Mouse (Mus musculus): ENCODE results near the gene Gm28047. TPM values are rescaled to one million over a fixed set of nuclear protein-coding genes. Genes with fewer than 3 reads are reported as not detected.

The Gm28047 gene
- polyA plus RNA-seq, 1 experiment from 2014 or later, result not detected

- no peak for ATAC-seq (ENCODE audit: low FRiP score, low read depth)
- H3K9me3 ChIP-seq, result no peaks in the 10 kb centered on the region
- H3K27ac ChIP-seq (replicated peaks), result peak overlapping the region; percentile 97
- peaks cover 35% of the 10 kb centered on the region for H3K4me1 ChIP-seq
- H3K27me3 ChIP-seq, result no peaks in the 10 kb centered on the region
- peaks cover 29% of the 10 kb centered on the region for H3K36me3 ChIP-seq
- 25% methylated on average over 9 of the region's 9 CpGs for WGBS
- H3K4me3 ChIP-seq, result peak overlapping the region; percentile 71
- peak overlapping the region; percentile 92 for H3K4me2 ChIP-seq (replicated peaks)
- H3K9ac ChIP-seq (replicated peaks), result peak overlapping the region; percentile 75
Observed at GRCm38 (mm10) chr15:102518859-102519201, 106.0 kb downstream of the Gm28047 start.

- H3K9me3 ChIP-seq, result no peaks in the 10 kb centered on the region
- ATAC-seq (ENCODE audit: low FRiP score, low read depth), result peak; percentile 89
- no peaks in the 10 kb centered on the region for H3K27me3 ChIP-seq
- peak within 1 kb of the TSS; percentile 79 for H3K9ac ChIP-seq (replicated peaks)
- peak within 1 kb of the TSS; percentile 97 for H3K27ac ChIP-seq (replicated peaks)
- H3K4me2 ChIP-seq (replicated peaks), result peak within 1 kb of the TSS; percentile 92
- peak within 1 kb of the TSS; percentile 71 for H3K4me3 ChIP-seq
- H3K36me3 ChIP-seq, result peaks cover 25% of the 10 kb centered on the region
- peaks cover 37% of the 10 kb centered on the region for H3K4me1 ChIP-seq
- WGBS, result under 1% methylated on average over 60 of the region's 60 CpGs
Observed at GRCm38 (mm10) chr15:102517976-102518858, 106.7 kb downstream of the Gm28047 start, which contains the start of gene Tarbp2. Gene Tarbp2 (plus strand): TSS chr15:102518192.

- H3K4me2 ChIP-seq (replicated peaks), result peak overlapping the region; percentile 92
- H3K9ac ChIP-seq (replicated peaks), result peak overlapping the region; percentile 79
- peaks cover 43% of the 10 kb centered on the region for H3K4me1 ChIP-seq
- peak overlapping the region; percentile 71 for H3K4me3 ChIP-seq
- H3K36me3 ChIP-seq, result peaks cover 21% of the 10 kb centered on the region
- ATAC-seq (ENCODE audit: low FRiP score, low read depth), result no peak
- WGBS, result 0% methylated on average over 10 of the region's 10 CpGs
- H3K27ac ChIP-seq (replicated peaks), result peak overlapping the region; percentile 91
- no peaks in the 10 kb centered on the region for H3K9me3 ChIP-seq
- no peaks in the 10 kb centered on the region for H3K27me3 ChIP-seq
Observed at GRCm38 (mm10) chr15:102517631-102517975, 107.3 kb downstream of the Gm28047 start.

GRCm38 (mm10) chr15:102516728-102517404 lies 108.0 kb downstream of the Gm28047 start, which contains the start of gene Map3k12:
Gene Map3k12 (minus strand): TSS chr15:102517064.
- H3K4me1 ChIP-seq, result peaks cover 50% of the 10 kb centered on the region
- H3K27ac ChIP-seq (replicated peaks), result peak within 1 kb of the TSS; percentile 97
- H3K27me3 ChIP-seq, result no peaks in the 10 kb centered on the region
- peak within 1 kb of the TSS; percentile 92 for H3K4me2 ChIP-seq (replicated peaks)
- H3K9me3 ChIP-seq, result no peaks in the 10 kb centered on the region
- peaks cover 14% of the 10 kb centered on the region for H3K36me3 ChIP-seq
- H3K4me3 ChIP-seq, result peak within 1 kb of the TSS; percentile 71
- peak; percentile 25 for ATAC-seq (ENCODE audit: low FRiP score, low read depth)
- H3K9ac ChIP-seq (replicated peaks), result peak within 1 kb of the TSS; percentile 79
- under 1% methylated on average over 43 of the region's 43 CpGs for WGBS

- Histone ChIP-seq H3K27ac (replicated peaks) (peak overlapping the region; percentile 91), H3K4me1 (peaks cover 56% of the 10 kb centered on the region), H3K4me3 (peak overlapping the region; percentile 71), H3K9ac (replicated peaks) (peak overlapping the region; percentile 79), H3K27me3 (no peaks in the 10 kb centered on the region), H3K36me3 (peaks cover 8% of the 10 kb centered on the region), H3K9me3 (no peaks in the 10 kb centered on the region), H3K4me2 (replicated peaks) (peak overlapping the region; percentile 92)
- no peak; the same call in 1 of the 2 replicates for ATAC-seq (ENCODE audit: low FRiP score, low read depth)
- WGBS, result under 1% methylated on average over 12 of the region's 12 CpGs
Observed at GRCm38 (mm10) chr15:102516293-102516692, 108.6 kb downstream of the Gm28047 start.

GRCm38 (mm10) chr15:102515791-102516190 lies 109.1 kb downstream of the Gm28047 start:
- Histone ChIP-seq H3K36me3 (peaks cover 3% of the 10 kb centered on the region; the same call in 1 of the 2 replicates), H3K27ac (replicated peaks) (peak overlapping the region; percentile 91), H3K9ac (replicated peaks) (peak overlapping the region; percentile 79), H3K4me3 (peak overlapping the region; percentile 71), H3K27me3 (no peaks in the 10 kb centered on the region), H3K4me1 (peaks cover 61% of the 10 kb centered on the region), H3K9me3 (no peaks in the 10 kb centered on the region), H3K4me2 (replicated peaks) (peak overlapping the region; percentile 92)
- no peak for ATAC-seq (ENCODE audit: low FRiP score, low read depth)
- WGBS, result 41% methylated on average over 4 of the region's 4 CpGs

GRCm38 (mm10) chr15:102515261-102515660 lies 109.6 kb downstream of the Gm28047 start:
- H3K36me3 ChIP-seq, result no peaks in the 10 kb centered on the region
- H3K4me3 ChIP-seq, result peak overlapping the region; percentile 71
- no peak overlapping the region for H3K27ac ChIP-seq (replicated peaks)
- peaks cover 63% of the 10 kb centered on the region for H3K4me1 ChIP-seq
- H3K9me3 ChIP-seq, result no peaks in the 10 kb centered on the region
- peak overlapping the region; percentile 92 for H3K4me2 ChIP-seq (replicated peaks)
- H3K27me3 ChIP-seq, result no peaks in the 10 kb centered on the region
- WGBS, result 90% methylated on average over 2 of the region's 2 CpGs
- H3K9ac ChIP-seq (replicated peaks), result no peak overlapping the region
- no peak for ATAC-seq (ENCODE audit: low FRiP score, low read depth)

GRCm38 (mm10) chr15:102513004-102513403 lies 111.9 kb downstream of the Gm28047 start:
- no peak overlapping the region for H3K4me3 ChIP-seq
- 74% methylated on average over 3 of the region's 3 CpGs for WGBS
- no peak for ATAC-seq (ENCODE audit: low FRiP score, low read depth)
- H3K9me3 ChIP-seq, result no peaks in the 10 kb centered on the region
- H3K27ac ChIP-seq (replicated peaks), result peak overlapping the region; percentile 92
- peak overlapping the region; percentile 41; the same call in 1 of the 2 replicates for H3K9ac ChIP-seq (replicated peaks)
- peaks cover 63% of the 10 kb centered on the region for H3K4me1 ChIP-seq
- peak overlapping the region; percentile 71 for H3K4me2 ChIP-seq (replicated peaks)
- H3K27me3 ChIP-seq, result no peaks in the 10 kb centered on the region
- H3K36me3 ChIP-seq, result no peaks in the 10 kb centered on the region; the same call in 1 of the 2 replicates

- Histone ChIP-seq H3K9ac (replicated peaks) (peak overlapping the region; percentile 41; the same call in 1 of the 2 replicates), H3K27me3 (no peaks in the 10 kb centered on the region), H3K4me3 (no peak overlapping the region), H3K36me3 (peaks cover 4% of the 10 kb centered on the region; the same call in 1 of the 2 replicates), H3K27ac (replicated peaks) (peak overlapping the region; percentile 92), H3K9me3 (no peaks in the 10 kb centered on the region), H3K4me1 (peaks cover 63% of the 10 kb centered on the region), H3K4me2 (replicated peaks) (peak overlapping the region; percentile 71)
- ATAC-seq (ENCODE audit: low FRiP score, low read depth), result no peak
Observed at GRCm38 (mm10) chr15:102512471-102512870, 112.4 kb downstream of the Gm28047 start.

GRCm38 (mm10) chr15:102512010-102512409 lies 112.9 kb downstream of the Gm28047 start:
- Histone ChIP-seq H3K4me1 (peaks cover 63% of the 10 kb centered on the region), H3K4me3 (no peak overlapping the region), H3K9ac (replicated peaks) (peak overlapping the region; percentile 41), H3K27me3 (no peaks in the 10 kb centered on the region), H3K4me2 (replicated peaks) (peak overlapping the region; percentile 71), H3K36me3 (peaks cover 7% of the 10 kb centered on the region; the same call in 1 of the 2 replicates), H3K9me3 (no peaks in the 10 kb centered on the region), H3K27ac (replicated peaks) (peak overlapping the region; percentile 92)
- 30% methylated on average over 5 of the region's 5 CpGs for WGBS
- no peak for ATAC-seq (ENCODE audit: low FRiP score, low read depth)

- peak overlapping the region; percentile 92 for H3K27ac ChIP-seq (replicated peaks)
- H3K4me1 ChIP-seq, result peaks cover 63% of the 10 kb centered on the region
- no peaks in the 10 kb centered on the region for H3K27me3 ChIP-seq
- WGBS, result 9% methylated on average over 6 of the region's 6 CpGs
- peaks cover 9% of the 10 kb centered on the region; the same call in 1 of the 2 replicates for H3K36me3 ChIP-seq
- ATAC-seq (ENCODE audit: low FRiP score, low read depth), result 0 out of 2 replicates have a peak, but pooled peaks have one; percentile 10
- H3K9me3 ChIP-seq, result no peaks in the 10 kb centered on the region
- H3K9ac ChIP-seq (replicated peaks), result peak overlapping the region; percentile 41; the same call in 1 of the 2 replicates
- H3K4me2 ChIP-seq (replicated peaks), result peak overlapping the region; percentile 71
- 0 out of 2 replicates have a peak overlapping the region, but pooled peaks have one; percentile 54 for H3K4me3 ChIP-seq
Observed at GRCm38 (mm10) chr15:102511285-102511833, 113.5 kb downstream of the Gm28047 start.

Data from midbrain, embryonic 12.5 days (tissue).